Mouse (Mus musculus): ENCODE data around the gene Ergic2.

Ergic2 gene

GRCm38 (mm10) chr6:148211897-148212680, at the start of gene Ergic2:
Gene Ergic2, minus strand, starts transcription at chr6:148212374.
- DNase-seq: peak; percentile 94

- no peak for DNase-seq
Observed at GRCm38 (mm10) chr6:148260729-148261101, 48.5 kb upstream of the Ergic2 start.

- no peak for DNase-seq
Observed at GRCm38 (mm10) chr6:148259979-148260728, 48.0 kb upstream of the Ergic2 start.

- DNase-seq: no peak
Observed at GRCm38 (mm10) chr6:148259074-148259473, 46.9 kb upstream of the Ergic2 start.

GRCm38 (mm10) chr6:148257805-148258204, 45.6 kb upstream of the Ergic2 start:
- DNase-seq: no peak

- no peak for DNase-seq
Observed at GRCm38 (mm10) chr6:148256109-148256508, 43.9 kb upstream of the Ergic2 start.

- no peak for DNase-seq
Observed at GRCm38 (mm10) chr6:148255395-148256053, 43.4 kb upstream of the Ergic2 start.

GRCm38 (mm10) chr6:148249221-148249620, 37.0 kb upstream of the Ergic2 start:
- no peak for DNase-seq

- peak; percentile 27 for DNase-seq
Observed at GRCm38 (mm10) chr6:148248625-148249024, 36.5 kb upstream of the Ergic2 start.

GRCm38 (mm10) chr6:148246544-148246943, 34.4 kb upstream of the Ergic2 start:
- no peak for DNase-seq

- DNase-seq: no peak
Observed at GRCm38 (mm10) chr6:148244836-148245235, 32.7 kb upstream of the Ergic2 start.

GRCm38 (mm10) chr6:148242304-148242703, 30.1 kb upstream of the Ergic2 start:
- no peak for DNase-seq

GRCm38 (mm10) chr6:148241685-148242084, 29.5 kb upstream of the Ergic2 start:
- no peak for DNase-seq

GRCm38 (mm10) chr6:148239311-148239710, 27.1 kb upstream of the Ergic2 start:
- DNase-seq: no peak

- DNase-seq: no peak
Observed at GRCm38 (mm10) chr6:148237453-148237852, 25.3 kb upstream of the Ergic2 start.

GRCm38 (mm10) chr6:148234105-148234828, 22.1 kb upstream of the Ergic2 start:
- DNase-seq: no peak

- DNase-seq: no peak
Observed at GRCm38 (mm10) chr6:148227542-148227941, 15.4 kb upstream of the Ergic2 start.

- DNase-seq: no peak
Observed at GRCm38 (mm10) chr6:148222686-148223085, 10.5 kb upstream of the Ergic2 start.

GRCm38 (mm10) chr6:148218235-148219076, 6.3 kb upstream of the Ergic2 start:
- DNase-seq: no peak

GRCm38 (mm10) chr6:148216752-148217151, 4.6 kb upstream of the Ergic2 start:
- DNase-seq: no peak

- peak; percentile 45 for DNase-seq
Observed at GRCm38 (mm10) chr6:148214765-148215164, 2.6 kb upstream of the Ergic2 start.

- no peak for DNase-seq
Observed at GRCm38 (mm10) chr6:148211391-148211876, 740 bp downstream of the Ergic2 start.

Data from thymus, postnatal 14 days (tissue).